Mouse (Mus musculus): ENCODE measurements around the gene Tmtc1.
A peak's percentile ranks its signal among the peaks of the same experiment; 100 is the strongest.

Gene Tmtc1

GRCm38 (mm10) chr6:148421577-148421976 is 22.6 kb downstream of the Tmtc1 start:
- no peak for DNase-seq (ENCODE audit: inconsistent age in 2 of 2, low spot score in 1 of 2)

DNA sequence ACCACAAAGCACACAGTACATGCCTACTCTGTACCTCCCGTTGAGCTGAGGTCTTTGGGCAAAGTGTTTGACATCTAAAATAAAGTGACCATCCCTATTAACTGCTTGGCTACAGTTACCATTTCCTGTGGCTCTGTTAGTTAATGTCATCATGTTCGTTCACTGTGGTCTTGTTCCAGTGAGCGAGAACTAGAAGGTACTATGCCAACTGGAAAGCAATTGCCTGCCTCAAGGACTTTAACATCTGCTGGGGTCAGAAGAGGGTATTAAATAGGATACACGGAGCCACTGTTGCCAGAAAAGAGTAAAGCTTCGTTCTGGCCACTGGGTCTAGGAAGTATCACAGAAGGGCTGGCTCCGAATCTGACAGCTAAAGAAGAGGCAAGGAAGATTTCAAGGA is 23.8 kb downstream of the Tmtc1 start:
- no peak for DNase-seq (ENCODE audit: inconsistent age in 2 of 2, low spot score in 1 of 2)

GRCm38 (mm10) chr6:148416597-148416996 is 27.6 kb downstream of the Tmtc1 start:
- DNase-seq (ENCODE audit: inconsistent age in 2 of 2, low spot score in 1 of 2), result no peak

- no peak for DNase-seq (ENCODE audit: inconsistent age in 2 of 2, low spot score in 1 of 2)
These were observed 30.6 kb downstream of the Tmtc1 start for GRCm38 (mm10) chr6:148413638-148414037.

GRCm38 (mm10) chr6:148406792-148407490 is 37.2 kb downstream of the Tmtc1 start:
- DNase-seq (ENCODE audit: inconsistent age in 2 of 2, low spot score in 1 of 2), result no peak

- DNase-seq (ENCODE audit: inconsistent age in 2 of 2, low spot score in 1 of 2), result no peak
These were observed 38.6 kb downstream of the Tmtc1 start for GRCm38 (mm10) chr6:148405599-148405998.

DNA sequence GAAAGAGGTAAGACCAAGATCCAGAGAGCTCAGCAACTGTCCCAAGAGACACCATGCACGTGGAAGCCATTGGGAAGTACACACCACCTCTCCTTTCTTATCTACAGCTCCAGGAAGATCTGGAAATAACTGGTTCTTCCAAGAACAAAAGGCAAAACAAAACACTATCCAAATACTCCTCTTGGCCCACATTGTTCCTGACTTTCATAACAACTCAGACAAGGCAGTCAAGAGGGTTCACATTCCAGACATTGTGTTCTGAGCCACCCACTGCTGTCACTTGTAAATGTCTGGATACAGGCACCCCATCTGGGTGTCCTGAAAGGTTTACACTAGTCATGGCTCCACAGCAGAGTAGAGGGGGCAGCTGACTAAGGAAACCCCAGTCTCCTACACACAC is 39.7 kb downstream of the Tmtc1 start:
- peak; percentile 22 to 61 for DNase-seq (ENCODE audit: inconsistent age in 2 of 2, low spot score in 1 of 2)

GRCm38 (mm10) chr6:148403761-148404160 is 40.4 kb downstream of the Tmtc1 start:
- no peak for DNase-seq (ENCODE audit: inconsistent age in 2 of 2, low spot score in 1 of 2)

- no peak for DNase-seq (ENCODE audit: inconsistent age in 2 of 2, low spot score in 1 of 2)
These were observed 43.2 kb downstream of the Tmtc1 start for GRCm38 (mm10) chr6:148401031-148401430.

DNA sequence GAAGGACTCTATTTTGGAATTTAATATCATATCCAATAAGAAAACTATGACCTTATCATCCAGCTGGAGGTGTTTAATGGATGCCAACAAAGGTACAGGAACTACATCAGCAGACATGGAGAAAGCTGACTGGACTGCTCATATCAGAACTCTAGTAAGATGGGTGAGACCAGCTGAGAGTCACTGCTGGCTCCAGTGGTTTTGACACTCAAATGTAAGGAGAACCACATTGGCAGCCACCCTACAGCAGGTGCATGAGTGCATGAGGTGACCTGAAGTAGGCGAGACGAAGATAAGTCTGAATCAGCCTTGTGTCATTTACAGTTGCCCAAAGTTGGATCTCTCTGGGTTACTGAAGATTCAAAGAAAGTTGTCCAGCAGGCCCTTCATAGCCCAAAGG is 44.6 kb downstream of the Tmtc1 start:
- DNase-seq (ENCODE audit: inconsistent age in 2 of 2, low spot score in 1 of 2), result peak in 1 of 2 experiments; percentile 34

DNA sequence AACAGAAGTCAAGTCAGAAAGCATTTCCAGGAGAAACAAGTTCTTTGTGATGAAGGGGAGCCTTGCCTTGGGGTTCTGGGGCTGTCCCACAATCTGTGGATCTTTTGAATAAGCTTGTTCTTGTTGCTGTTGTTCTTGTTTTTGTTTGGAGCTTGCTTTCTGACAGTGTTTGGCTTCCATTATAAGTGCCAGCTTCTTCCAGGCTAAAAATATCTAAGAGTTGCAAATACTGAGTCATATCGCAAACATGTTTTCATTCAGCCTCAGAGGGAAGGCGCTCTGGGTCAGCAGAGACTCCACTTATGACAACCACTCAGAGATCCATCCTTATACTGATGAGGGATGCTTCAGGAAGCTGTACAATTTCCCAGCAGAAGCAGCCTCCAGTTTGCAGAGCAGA is 45.3 kb downstream of the Tmtc1 start:
- peak; percentile 19 to 71 for DNase-seq (ENCODE audit: inconsistent age in 2 of 2, low spot score in 1 of 2)

GRCm38 (mm10) chr6:148397270-148397669 is 46.9 kb downstream of the Tmtc1 start:
- DNase-seq (ENCODE audit: inconsistent age in 2 of 2, low spot score in 1 of 2), result peak; percentile 39 to 81

DNA sequence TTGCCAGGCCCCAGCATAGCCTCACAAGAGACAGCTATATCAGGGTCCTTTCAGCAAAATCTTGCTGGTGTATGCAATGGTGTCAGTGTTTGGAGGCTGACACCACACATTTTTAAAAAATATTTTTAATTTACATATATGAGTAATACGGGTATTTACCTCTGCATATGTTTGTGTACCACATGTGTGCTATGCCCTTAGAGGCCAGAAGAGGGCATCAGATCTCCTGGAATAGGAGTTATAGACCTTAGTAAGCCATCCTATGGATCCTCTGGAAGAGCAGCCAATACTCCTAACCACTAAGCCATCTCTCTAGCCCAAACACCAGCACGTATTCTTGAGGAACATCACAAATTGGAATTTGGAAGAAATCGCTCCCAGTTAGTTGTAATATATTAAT is 48.9 kb downstream of the Tmtc1 start:
- DNase-seq (ENCODE audit: inconsistent age in 2 of 2, low spot score in 1 of 2), result no peak

GRCm38 (mm10) chr6:148394294-148394693 is 49.9 kb downstream of the Tmtc1 start:
- no peak for DNase-seq (ENCODE audit: inconsistent age in 2 of 2, low spot score in 1 of 2)

GRCm38 (mm10) chr6:148392147-148392546 is 52.0 kb downstream of the Tmtc1 start:
- DNase-seq (ENCODE audit: inconsistent age in 2 of 2, low spot score in 1 of 2), result no peak

GRCm38 (mm10) chr6:148391286-148391685 is 52.9 kb downstream of the Tmtc1 start:
- peak; percentile 30 to 62 for DNase-seq (ENCODE audit: inconsistent age in 2 of 2, low spot score in 1 of 2)

DNA sequence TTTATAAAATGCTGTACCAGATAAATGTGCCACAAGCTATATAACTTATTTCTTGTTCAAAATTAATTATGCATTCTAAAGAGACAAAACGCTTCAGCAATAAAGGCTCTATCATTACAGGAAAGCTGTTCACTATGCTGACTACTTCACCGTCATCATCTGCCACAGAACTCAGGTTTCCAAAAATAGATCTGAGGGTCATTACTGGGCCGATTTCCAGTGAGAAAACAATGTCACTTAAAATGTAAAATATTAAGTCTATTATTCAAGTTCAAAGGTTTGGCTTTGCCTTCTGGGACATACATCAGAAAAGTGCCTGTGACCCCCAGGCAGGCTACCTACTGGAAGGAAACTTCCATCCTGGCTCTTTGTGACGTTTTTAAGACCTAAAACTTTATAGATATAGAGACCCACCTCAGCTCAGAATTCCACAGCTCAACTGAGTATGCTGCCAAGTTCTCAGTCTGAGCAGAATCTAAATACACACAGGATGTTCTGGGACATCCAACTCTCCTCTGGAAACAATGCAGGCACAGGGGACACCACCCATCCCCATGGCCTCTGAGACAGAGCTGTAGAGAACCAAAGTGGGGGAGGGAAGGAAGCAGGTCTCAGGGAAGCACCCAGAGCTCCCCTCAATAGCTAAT is 53.4 kb downstream of the Tmtc1 start:
- peak; percentile 49 to 82 for DNase-seq (ENCODE audit: inconsistent age in 2 of 2, low spot score in 1 of 2)

- no peak for DNase-seq (ENCODE audit: inconsistent age in 2 of 2, low spot score in 1 of 2)
These were observed 56.2 kb downstream of the Tmtc1 start for GRCm38 (mm10) chr6:148387990-148388389.

- DNase-seq (ENCODE audit: inconsistent age in 2 of 2, low spot score in 1 of 2), result peak; percentile 49 to 81
These were observed 59.9 kb downstream of the Tmtc1 start for GRCm38 (mm10) chr6:148384111-148384895.

DNA sequence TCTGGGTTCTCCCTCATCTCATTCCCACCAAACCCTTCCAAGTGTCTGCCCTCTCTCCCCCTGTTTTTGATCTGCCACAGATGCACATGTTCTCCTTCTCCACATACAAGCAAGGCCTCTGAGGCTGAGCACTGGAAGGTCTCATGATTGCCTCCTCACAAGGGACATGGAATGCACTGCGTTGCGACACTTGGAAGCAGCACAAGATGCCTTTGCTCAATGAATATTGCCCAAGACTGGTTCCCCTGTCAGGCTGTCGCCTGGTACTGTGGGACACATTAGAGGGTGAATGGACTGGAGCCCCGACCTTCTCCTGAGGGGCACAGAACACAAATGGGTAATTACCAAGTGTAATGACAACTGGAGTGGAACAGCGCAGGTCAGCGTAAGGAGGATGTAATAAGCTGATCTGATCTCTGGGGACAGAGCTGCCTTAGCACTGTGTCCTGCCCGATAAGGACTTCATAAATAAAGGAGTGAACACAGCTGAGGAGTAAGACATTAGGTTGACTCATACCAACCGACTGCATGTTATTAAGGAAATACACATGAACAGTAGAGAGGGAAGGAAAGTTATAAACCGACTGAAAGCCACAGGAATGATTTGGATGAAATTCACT is 62.9 kb downstream of the Tmtc1 start:
- DNase-seq (ENCODE audit: inconsistent age in 2 of 2, low spot score in 1 of 2), result peak in 1 of 2 experiments; percentile 65

DNA sequence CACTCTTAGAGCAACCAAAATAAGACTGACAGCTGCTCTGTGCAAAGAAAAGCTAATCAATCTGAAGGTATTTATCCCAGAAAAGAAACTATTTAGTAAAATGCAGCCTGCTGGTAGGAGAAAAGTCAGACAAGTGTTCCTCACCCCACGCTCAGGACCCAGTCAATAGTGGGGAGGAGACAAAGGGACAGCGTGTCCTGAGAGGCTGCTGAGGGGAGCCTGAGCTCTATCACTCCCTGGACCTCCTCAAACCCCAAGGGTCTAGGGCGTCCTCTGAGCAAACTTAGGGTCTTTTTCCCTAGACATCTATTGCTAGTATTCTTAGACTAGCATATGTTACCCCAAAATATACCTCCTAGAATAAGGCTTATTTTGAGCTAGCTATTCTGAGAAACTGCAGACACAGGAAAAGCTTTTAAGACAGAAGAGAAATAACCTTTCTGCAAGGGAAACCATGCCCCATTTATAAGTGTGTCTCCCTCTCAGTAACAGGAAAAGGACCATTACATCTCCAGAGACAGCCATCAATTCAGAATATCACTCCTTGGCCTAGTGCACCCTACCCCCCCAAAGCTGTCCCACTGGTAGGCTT is 68.5 kb downstream of the Tmtc1 start:
- peak in 1 of 2 experiments; percentile 22 for DNase-seq (ENCODE audit: inconsistent age in 2 of 2, low spot score in 1 of 2)
